Mouse (Mus musculus): ENCODE results near the gene Wfs1. TPM values are rescaled to one million over a fixed set of nuclear protein-coding genes. Genes with fewer than 3 reads are reported as not detected.

Wfs1 gene
- polyA plus RNA-seq (2015; fragmentation: Nextera tagmentation; extraction: Ambion mirVana): 13.1 and 15.4 TPM in 2 replicates

DNA sequence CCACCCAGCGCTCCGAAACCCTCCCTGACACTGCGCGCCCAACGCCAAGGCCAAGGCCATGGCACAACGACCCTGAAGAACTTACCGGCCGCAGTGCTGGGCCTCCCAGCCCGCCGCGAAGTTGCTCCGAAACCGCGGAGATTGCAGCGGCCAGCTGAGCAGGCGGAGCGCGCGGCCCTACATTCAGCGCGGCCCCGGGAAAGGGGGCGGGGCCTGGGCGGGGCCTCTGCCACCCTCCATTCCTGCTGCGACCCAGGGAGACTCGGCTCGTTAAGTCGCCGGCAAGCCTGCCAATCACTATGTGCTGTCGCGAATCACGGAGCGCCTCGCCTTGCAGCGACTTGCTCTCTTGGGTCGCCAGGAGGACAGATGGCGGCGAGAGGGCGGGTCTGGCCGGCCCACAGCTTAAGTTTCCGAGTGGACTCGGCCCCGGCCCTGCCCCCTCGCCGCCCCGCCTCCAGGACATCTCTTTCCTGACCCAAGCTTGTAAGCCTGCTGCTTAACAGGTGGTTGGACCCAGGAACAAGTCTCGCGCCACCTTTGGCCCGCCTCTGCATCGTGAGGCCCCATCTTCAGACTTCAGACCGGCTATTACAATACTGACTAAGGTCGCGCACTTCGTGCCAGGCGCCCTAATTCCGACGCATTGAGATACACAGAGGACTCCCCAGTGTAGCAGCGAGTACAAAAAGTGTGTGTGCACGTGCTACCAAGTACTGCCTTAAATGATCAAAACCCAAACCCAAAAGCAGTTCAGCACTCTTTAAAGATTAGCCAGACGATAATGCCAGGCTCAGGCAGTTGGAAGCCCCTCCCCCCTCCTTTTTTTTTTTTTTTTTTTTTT is at the start of gene Wfs1:
TSS of gene Wfs1 (minus strand) at position 425 of the 844 bp plus-strand sequence.
- Histone ChIP-seq H3K36me3 (ENCODE audit: control insufficient read depth, insufficient read depth, low read length) (no peaks in the 10 kb centered on the region), H3K4me1 (ENCODE audit: control insufficient read depth, insufficient read depth, low read length) (peaks cover 9% of the 10 kb centered on the region), H3K27me3 (ENCODE audit: control insufficient read depth, insufficient read depth, low read length) (no peaks in the 10 kb centered on the region), H3K27ac (ENCODE audit: low read length) (peak within 1 kb of the TSS; percentile 81), H3K9me3 (replicated peaks; ENCODE audit: control insufficient read depth, low read length) (no peaks in the 10 kb centered on the region), H3K4me3 (replicated peaks; ENCODE audit: low read length) (peak within 1 kb of the TSS; percentile 88), H3K9ac (ENCODE audit: low read length) (peak within 1 kb of the TSS; percentile 89), H3K4me2 (ENCODE audit: low read depth, low read length) (peak within 1 kb of the TSS; percentile 97)
- under 1% methylated on average over 60 of the region's 60 CpGs for WGBS
- ATAC-seq (ENCODE audit: insufficient read depth, low FRiP score): peak; percentile 98

DNA sequence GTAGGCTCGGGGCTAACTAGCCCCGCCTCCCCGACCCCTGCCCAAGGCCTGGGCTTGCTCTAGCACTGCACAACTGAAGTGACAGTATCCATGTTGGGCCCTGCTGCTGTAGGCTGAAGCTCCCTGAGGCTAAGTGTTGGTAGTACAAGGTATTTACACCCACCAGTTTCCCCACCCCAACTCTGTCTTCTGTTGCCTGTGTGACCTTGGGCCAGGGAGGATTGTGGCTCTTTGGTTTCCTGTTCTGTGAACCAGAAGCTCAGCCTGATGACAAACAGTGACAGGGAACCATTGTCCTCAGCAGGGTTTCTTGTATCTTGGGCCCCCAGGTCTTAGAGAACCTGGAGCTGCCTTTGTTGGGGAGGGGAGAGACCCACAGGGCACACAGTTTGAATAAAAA is 47.9 kb upstream of the Wfs1 start:
- H3K4me3 ChIP-seq (replicated peaks; ENCODE audit: low read length): no peak overlapping the region
- H3K4me1 ChIP-seq (ENCODE audit: control insufficient read depth, insufficient read depth, low read length): no peaks in the 10 kb centered on the region
- peaks cover 4% of the 10 kb centered on the region for H3K27me3 ChIP-seq (ENCODE audit: control insufficient read depth, insufficient read depth, low read length)
- 0 out of 2 replicates have a peak, but pooled peaks have one; percentile 17 for ATAC-seq (ENCODE audit: insufficient read depth, low FRiP score)
- H3K27ac ChIP-seq (ENCODE audit: low read length): no peak overlapping the region
- WGBS: 73% methylated on average over 3 of the region's 3 CpGs
- no peaks in the 10 kb centered on the region for H3K9me3 ChIP-seq (replicated peaks; ENCODE audit: control insufficient read depth, low read length)
- H3K9ac ChIP-seq (ENCODE audit: low read length): no peak overlapping the region
- H3K36me3 ChIP-seq (ENCODE audit: control insufficient read depth, insufficient read depth, low read length): no peaks in the 10 kb centered on the region
- H3K4me2 ChIP-seq (ENCODE audit: low read depth, low read length): no peak overlapping the region

DNA sequence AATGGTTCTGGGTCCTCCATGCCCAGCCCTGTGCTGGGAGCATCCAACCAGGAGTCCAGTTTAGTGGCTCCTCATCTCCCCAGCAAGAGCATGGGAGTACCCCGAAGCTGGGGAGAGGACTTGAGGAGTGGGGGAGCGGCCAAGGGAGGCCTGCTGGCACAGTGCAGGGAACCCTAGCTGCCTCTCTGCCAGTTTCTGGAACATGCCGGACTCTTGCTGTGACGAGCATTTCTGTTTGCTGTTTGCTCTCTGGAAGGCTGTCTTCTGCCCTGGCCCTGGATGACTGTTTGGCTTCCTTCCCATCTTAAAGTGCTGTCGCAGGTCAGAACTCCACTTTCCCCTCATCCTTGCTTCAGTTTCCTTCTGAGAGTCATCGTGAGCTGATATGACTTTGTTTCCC is 46.9 kb upstream of the Wfs1 start:
- H3K36me3 ChIP-seq (ENCODE audit: control insufficient read depth, insufficient read depth, low read length): no peaks in the 10 kb centered on the region
- no peak for ATAC-seq (ENCODE audit: insufficient read depth, low FRiP score)
- WGBS: 73% methylated on average over 6 of the region's 6 CpGs
- no peak overlapping the region for H3K4me3 ChIP-seq (replicated peaks; ENCODE audit: low read length)
- H3K9ac ChIP-seq (ENCODE audit: low read length): no peak overlapping the region
- H3K27me3 ChIP-seq (ENCODE audit: control insufficient read depth, insufficient read depth, low read length): peaks cover 14% of the 10 kb centered on the region
- H3K9me3 ChIP-seq (replicated peaks; ENCODE audit: control insufficient read depth, low read length): no peaks in the 10 kb centered on the region
- no peak overlapping the region for H3K4me2 ChIP-seq (ENCODE audit: low read depth, low read length)
- no peaks in the 10 kb centered on the region for H3K4me1 ChIP-seq (ENCODE audit: control insufficient read depth, insufficient read depth, low read length)
- no peak overlapping the region for H3K27ac ChIP-seq (ENCODE audit: low read length)

- Histone ChIP-seq H3K9me3 (replicated peaks; ENCODE audit: control insufficient read depth, low read length) (no peaks in the 10 kb centered on the region), H3K9ac (ENCODE audit: low read length) (no peak overlapping the region), H3K36me3 (ENCODE audit: control insufficient read depth, insufficient read depth, low read length) (no peaks in the 10 kb centered on the region), H3K27ac (ENCODE audit: low read length) (no peak overlapping the region), H3K27me3 (ENCODE audit: control insufficient read depth, insufficient read depth, low read length) (peaks cover 21% of the 10 kb centered on the region), H3K4me2 (ENCODE audit: low read depth, low read length) (no peak overlapping the region), H3K4me3 (replicated peaks; ENCODE audit: low read length) (no peak overlapping the region), H3K4me1 (ENCODE audit: control insufficient read depth, insufficient read depth, low read length) (no peaks in the 10 kb centered on the region)
- 63% methylated on average over 6 of the region's 6 CpGs for WGBS
- ATAC-seq (ENCODE audit: insufficient read depth, low FRiP score): no peak
These were observed 46.2 kb upstream of the Wfs1 start for GRCm38 (mm10) chr5:37035192-37035591.

DNA sequence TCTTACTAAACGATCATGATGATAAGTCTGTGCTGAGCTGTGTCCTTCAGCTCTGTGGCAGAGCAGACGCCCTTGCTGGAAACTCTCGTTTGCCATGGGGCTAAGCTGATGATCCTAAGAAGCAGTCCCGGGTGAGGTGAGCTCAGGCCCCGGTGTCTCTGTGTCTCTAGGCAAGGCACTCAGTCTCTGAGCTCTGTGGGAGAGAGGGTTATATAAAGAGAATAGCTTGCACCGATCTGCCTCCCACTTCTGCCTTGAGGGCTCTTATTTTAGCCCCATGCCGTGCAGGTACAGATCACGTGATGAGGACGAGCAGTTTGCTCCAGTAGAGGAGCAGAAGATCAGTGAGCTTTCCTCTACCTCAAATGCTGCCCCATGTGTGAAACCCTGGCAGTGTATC is 41.7 kb upstream of the Wfs1 start:
- no peak overlapping the region for H3K4me3 ChIP-seq (replicated peaks; ENCODE audit: low read length)
- H3K4me2 ChIP-seq (ENCODE audit: low read depth, low read length): no peak overlapping the region
- H3K27me3 ChIP-seq (ENCODE audit: control insufficient read depth, insufficient read depth, low read length): peaks cover 57% of the 10 kb centered on the region
- H3K36me3 ChIP-seq (ENCODE audit: control insufficient read depth, insufficient read depth, low read length): no peaks in the 10 kb centered on the region
- H3K4me1 ChIP-seq (ENCODE audit: control insufficient read depth, insufficient read depth, low read length): peaks cover 9% of the 10 kb centered on the region
- no peak overlapping the region for H3K27ac ChIP-seq (ENCODE audit: low read length)
- 51% methylated on average over 9 of the region's 9 CpGs for WGBS
- ATAC-seq (ENCODE audit: insufficient read depth, low FRiP score): no peak
- H3K9ac ChIP-seq (ENCODE audit: low read length): no peak overlapping the region
- no peaks in the 10 kb centered on the region for H3K9me3 ChIP-seq (replicated peaks; ENCODE audit: control insufficient read depth, low read length)

GRCm38 (mm10) chr5:37029326-37029905 is 40.4 kb upstream of the Wfs1 start:
- Histone ChIP-seq H3K9me3 (replicated peaks; ENCODE audit: control insufficient read depth, low read length) (no peaks in the 10 kb centered on the region), H3K36me3 (ENCODE audit: control insufficient read depth, insufficient read depth, low read length) (no peaks in the 10 kb centered on the region), H3K4me3 (replicated peaks; ENCODE audit: low read length) (peak overlapping the region; percentile 63), H3K4me2 (ENCODE audit: low read depth, low read length) (peak overlapping the region; percentile 100), H3K4me1 (ENCODE audit: control insufficient read depth, insufficient read depth, low read length) (peaks cover 9% of the 10 kb centered on the region), H3K27ac (ENCODE audit: low read length) (no peak overlapping the region), H3K9ac (ENCODE audit: low read length) (no peak overlapping the region), H3K27me3 (ENCODE audit: control insufficient read depth, insufficient read depth, low read length) (peaks cover 57% of the 10 kb centered on the region)
- ATAC-seq (ENCODE audit: insufficient read depth, low FRiP score): 0 out of 2 replicates have a peak, but pooled peaks have one; percentile 15
- 2% methylated on average over 17 of the region's 17 CpGs for WGBS

- H3K4me1 ChIP-seq (ENCODE audit: control insufficient read depth, insufficient read depth, low read length): peaks cover 9% of the 10 kb centered on the region
- H3K4me2 ChIP-seq (ENCODE audit: low read depth, low read length): peak overlapping the region; percentile 100
- under 1% methylated on average over 68 of the region's 72 CpGs for WGBS
- no peak overlapping the region for H3K27ac ChIP-seq (ENCODE audit: low read length)
- peak overlapping the region; percentile 38 for H3K9ac ChIP-seq (ENCODE audit: low read length)
- peak overlapping the region; percentile 63 for H3K4me3 ChIP-seq (replicated peaks; ENCODE audit: low read length)
- H3K9me3 ChIP-seq (replicated peaks; ENCODE audit: control insufficient read depth, low read length): no peaks in the 10 kb centered on the region
- no peaks in the 10 kb centered on the region for H3K36me3 ChIP-seq (ENCODE audit: control insufficient read depth, insufficient read depth, low read length)
- peak; percentile 48; the same call in 1 of the 2 replicates for ATAC-seq (ENCODE audit: insufficient read depth, low FRiP score)
- peaks cover 57% of the 10 kb centered on the region for H3K27me3 ChIP-seq (ENCODE audit: control insufficient read depth, insufficient read depth, low read length)
These were observed 39.7 kb upstream of the Wfs1 start for GRCm38 (mm10) chr5:37028486-37029311.

DNA sequence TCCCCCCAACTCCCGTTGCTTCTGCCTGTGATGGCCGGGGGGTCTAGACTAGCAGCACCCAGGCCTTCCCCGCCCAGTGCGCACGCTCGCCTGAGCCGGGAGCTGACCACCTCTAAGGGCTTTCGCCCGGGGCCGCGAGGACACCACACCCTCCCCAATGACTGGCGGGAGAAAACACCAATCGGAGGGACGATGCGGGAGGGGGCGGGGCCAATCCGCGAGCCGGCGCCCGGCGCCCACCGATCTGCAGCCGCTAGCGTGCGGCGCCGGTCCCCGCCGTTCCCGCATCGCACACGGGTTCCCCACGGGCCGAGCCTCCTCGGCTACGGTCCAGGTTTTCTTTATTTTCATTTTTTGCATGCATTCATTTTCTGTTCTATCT is 39.1 kb upstream of the Wfs1 start:
- Histone ChIP-seq H3K4me2 (ENCODE audit: low read depth, low read length) (peak overlapping the region; percentile 100), H3K4me3 (replicated peaks; ENCODE audit: low read length) (peak overlapping the region; percentile 63), H3K27me3 (ENCODE audit: control insufficient read depth, insufficient read depth, low read length) (peaks cover 57% of the 10 kb centered on the region), H3K9me3 (replicated peaks; ENCODE audit: control insufficient read depth, low read length) (no peaks in the 10 kb centered on the region), H3K4me1 (ENCODE audit: control insufficient read depth, insufficient read depth, low read length) (peaks cover 9% of the 10 kb centered on the region), H3K36me3 (ENCODE audit: control insufficient read depth, insufficient read depth, low read length) (no peaks in the 10 kb centered on the region), H3K9ac (ENCODE audit: low read length) (peak overlapping the region; percentile 38; the same call in 1 of the 2 replicates), H3K27ac (ENCODE audit: low read length) (no peak overlapping the region)
- peak; percentile 75 for ATAC-seq (ENCODE audit: insufficient read depth, low FRiP score)
- 1% methylated on average over 37 of the region's 37 CpGs for WGBS
